Mouse (Mus musculus) lung, postnatal 25 days (tissue): ENCODE measurements around the gene Tdrd12.
"Not testable (repeated sequence)": the region's sequence is repeated elsewhere in the genome, so short reads cannot be mapped to it uniquely, and the experiment has no call there.

Experiments
- DNase-seq: peaks from one replicate; pipeline ENCODE4 v3.0.0; 2022; ENCODE audit warnings: low spot score

Gene Tdrd12

DNA sequence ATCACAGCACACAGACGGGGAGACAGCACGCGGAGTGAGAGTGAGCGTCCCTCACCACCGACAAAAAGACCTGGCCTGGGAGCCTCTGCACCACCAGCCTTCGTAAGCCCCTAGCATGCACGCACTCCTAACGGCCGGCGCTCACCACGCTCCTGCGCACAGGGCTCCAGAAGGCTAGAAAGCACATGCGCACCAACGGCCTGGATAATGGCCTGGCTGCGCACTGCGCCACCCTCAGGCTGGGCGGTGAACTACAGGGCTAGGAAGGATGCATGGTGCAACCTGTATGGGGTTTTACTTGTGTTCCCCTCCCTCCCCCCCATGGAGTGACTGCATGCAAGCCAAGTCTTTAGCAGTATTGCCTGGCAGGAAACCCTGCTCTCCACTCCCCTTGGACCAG lies at the start of gene Tdrd12:
TSS of gene Tdrd12 (minus strand) at position 184 of the 400 bp plus-strand sequence.
- DNase-seq = no peak

DNA sequence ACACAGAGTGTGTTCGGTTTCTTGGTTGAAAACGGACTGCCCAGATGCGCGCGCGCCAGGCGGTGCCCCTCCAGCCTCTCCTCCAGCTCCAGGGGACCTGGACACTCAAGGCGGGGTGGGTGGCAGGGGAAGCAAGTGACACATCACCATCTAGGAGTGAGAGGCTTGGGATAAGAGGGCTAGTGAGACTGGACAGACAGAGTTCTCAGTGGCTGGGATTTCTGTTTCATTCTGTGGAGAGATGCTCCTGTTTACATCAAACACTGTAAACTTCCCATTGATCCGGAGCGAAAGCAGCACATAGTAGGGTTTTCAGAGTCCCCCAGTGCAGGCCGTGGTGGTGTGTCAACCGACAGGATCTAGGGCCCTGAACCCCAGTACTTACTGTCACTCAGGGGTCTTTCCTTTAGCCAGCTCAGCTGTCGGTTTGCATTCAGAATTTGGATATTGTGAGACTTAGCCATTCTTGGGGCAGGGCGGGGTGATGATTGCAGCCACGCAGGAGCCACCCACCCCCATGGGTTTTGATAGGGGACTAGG lies 49.4 kb upstream of the Tdrd12 start:
- no peak for DNase-seq

DNA sequence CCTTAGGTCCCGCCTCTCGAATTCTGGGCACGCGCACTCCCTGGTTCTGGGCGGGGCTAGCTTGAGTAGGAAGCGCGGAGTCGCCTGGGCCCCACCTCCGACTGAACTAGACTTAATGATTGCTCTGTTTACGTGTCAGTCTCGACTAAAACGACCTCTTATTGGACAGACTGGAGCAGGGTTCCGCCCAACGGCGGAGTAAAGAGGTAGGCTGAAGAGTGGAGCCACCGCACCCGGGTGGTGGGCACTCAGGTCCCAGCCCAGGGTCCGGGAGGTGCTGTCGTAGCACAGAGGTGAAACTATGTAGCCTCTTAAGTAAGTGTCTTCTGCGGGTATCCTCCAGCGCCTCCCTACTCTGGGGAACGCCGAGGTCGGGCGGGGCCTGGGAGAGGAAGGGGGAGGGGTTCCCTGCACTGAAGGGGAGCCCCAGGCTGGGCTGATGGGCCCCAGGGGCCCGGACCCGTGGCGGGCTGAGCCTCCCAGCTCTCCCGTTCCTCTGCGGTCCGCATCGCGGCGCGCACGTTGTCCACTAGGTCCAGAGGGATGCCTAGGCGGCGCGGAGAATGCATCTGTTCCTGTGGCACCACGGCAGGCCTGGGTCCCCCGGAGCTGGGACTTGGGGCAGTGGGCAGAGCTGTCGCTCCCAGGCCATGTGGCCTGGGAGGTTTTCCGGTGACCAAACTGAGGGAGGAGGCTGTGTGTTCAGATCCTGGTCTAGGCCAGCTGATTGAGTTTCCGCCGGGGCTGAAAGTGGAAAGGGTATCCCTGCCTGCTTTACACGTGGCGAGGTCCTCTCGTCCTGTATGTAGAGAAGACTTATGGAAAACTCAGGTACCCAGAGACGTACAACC lies 48.7 kb upstream of the Tdrd12 start, which contains the start of gene Ankrd27:
TSS of gene Ankrd27 (plus strand) at position 190 of the 851 bp plus-strand sequence.
- peak; percentile 97 for DNase-seq

DNA sequence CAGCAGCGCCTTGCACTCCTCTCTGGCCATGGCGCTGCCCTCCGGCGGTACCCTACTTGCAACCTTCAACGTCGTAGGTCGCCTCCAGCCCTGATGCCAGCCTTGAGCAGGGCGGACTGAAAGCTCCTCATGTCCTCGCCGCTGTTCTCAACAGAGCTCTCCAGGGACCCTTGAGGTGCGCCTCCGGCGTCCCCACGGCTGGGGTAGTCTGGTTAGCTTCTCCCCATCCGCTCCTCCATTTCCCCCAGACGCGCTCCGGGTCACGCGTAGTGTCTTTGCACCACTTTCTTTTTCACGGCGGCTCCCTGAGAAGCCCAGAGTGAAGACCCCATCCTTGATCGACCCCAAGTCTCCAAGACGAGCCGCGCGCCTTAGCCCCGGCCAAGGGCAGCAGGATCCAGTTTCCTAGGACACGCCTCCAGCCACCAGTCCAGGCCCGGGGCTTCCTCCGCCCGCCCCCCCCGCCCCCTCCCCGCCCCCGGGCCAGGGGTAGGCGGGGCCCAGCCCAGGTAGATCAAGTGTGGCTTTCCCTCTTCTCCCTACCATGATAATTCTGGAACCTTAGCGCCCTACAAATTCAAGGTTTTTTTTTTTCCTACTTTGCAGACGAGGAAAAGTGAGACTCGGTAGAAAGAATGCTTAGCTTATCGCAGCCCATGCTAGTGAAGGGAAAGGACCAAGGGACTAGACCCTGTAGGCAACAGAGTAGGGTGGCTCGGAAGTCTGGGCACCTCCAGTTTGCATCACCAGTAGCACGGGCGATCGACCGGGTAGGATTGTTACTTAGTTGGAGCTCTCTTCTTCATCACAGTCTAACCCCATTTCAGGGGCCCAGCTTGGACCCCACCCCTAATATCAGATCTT lies 47.9 kb upstream of the Tdrd12 start, which contains the start of gene Rgs9bp:
TSS of gene Rgs9bp (minus strand) at position 392 of the 864 bp plus-strand sequence.
- peak; percentile 38 for DNase-seq

DNA sequence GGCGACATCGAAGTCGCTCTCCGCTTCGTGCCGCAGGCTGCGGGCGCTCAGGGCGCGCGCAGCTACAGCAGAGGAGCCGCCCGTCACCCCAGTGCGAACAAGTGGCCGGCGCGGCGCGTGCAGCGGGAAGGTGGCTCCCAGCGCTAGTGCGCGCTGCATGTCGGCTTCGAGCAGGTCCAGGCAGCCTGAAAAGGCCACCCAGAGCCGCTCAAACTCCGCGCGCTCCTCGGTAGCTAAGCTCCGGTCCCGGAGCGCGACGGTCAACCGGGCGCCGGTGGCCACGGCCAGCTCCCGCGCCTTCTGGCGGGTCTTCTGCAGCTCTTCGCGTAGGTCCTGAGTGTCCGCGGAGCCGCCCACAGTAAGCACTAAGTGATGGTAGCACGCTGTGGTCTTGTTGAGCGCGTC lies 47.2 kb upstream of the Tdrd12 start:
- DNase-seq = peak; percentile 4

DNA sequence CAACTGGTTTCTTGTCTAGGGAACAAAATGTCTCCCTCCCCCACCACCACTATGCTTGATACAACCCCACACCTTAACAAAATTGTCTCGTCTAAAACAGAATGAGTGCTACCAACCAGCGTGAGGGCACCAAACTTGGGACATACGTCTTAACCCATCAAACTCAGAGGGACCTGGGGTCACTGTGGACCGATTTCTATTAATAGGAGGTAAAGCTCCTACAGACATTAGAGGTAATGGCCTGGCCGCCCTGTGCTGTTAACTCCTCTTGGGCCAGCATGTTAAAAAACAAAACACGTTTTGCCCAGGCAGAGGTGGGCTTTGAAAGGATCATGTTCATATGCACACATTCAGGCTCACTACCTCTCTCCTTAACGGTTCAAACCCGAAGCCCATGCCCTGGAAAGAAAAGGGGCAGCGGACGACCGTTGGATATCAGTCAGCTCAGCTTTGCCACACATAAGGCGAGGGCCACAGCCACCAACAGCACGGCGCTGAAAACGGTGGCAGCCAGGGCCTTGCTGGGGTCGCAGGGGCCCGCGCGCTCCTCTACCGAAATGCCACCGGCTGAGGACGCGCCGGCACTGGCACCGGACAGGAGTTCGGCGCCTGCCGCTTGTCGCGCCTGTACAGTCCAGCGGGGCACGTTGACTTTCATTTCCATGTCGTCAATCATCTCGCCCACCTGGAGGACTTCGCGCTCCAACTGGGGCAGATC lies 46.7 kb upstream of the Tdrd12 start:
- no peak for DNase-seq

DNA sequence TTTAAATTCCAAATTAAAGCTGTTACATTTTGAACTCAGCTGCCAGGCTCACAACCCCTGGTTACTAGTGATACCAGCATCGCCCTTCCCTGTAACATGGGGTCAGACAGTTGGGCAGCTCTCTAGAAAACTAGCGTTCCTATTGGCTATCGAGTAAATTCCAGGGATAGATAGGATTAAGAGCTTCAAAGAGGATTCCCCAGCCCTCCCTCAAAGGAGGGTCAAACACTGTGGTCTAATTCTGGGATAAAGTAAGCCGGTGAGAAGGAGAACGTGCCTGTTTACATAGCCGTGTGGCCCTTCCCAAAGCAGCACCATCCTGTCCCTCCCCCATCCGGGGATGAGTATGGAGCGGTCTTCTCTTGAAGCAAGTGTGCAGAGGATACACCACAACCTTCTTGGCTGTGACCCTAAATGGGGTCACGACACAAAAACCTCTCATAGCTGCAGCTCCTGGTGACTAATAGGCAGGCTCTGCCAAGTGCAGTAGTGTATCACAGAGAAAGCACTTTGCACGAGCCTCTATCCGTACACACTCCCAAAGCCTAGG lies 46.0 kb upstream of the Tdrd12 start:
- no peak for DNase-seq

DNA sequence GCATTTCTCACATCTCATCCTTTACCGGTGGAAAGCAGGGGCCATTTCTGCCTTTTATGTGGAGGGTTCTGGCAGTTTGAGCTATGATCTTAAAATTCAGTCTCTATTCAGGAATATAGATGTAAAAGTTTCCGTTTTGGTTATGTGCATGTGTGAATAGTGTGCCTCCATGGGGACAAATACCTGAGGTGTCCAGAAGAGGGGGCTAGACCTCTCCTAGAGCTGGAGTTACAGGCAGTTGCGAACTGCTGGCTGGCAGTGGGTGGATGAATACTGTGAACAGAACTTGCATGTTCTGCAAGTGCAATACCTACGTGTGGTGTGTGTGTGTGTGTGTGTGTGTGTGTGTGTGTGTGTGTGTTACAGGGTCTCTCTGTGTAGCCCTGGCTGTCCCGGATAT lies 45.2 kb upstream of the Tdrd12 start:
- no peak for DNase-seq

DNA sequence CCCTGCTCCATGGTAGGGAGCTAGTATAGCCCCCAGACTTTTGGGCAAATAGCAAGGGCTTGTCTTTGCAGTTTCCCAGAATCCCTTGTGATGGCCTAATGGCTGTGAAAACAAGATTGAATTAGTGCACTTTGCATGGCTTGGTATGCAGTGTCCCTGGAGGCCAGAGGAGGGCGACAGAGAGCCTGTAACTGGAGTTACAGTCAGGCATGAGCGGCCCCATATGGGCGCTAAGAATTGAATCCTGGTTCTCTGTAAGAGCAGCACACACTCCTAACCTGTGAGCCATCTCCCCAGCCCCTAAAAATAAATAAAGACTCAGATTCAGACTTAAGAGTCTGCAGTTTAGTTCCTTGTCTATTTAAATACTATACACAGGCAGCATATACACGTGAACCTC lies 42.3 kb upstream of the Tdrd12 start:
- peak; percentile 43 for DNase-seq

DNA sequence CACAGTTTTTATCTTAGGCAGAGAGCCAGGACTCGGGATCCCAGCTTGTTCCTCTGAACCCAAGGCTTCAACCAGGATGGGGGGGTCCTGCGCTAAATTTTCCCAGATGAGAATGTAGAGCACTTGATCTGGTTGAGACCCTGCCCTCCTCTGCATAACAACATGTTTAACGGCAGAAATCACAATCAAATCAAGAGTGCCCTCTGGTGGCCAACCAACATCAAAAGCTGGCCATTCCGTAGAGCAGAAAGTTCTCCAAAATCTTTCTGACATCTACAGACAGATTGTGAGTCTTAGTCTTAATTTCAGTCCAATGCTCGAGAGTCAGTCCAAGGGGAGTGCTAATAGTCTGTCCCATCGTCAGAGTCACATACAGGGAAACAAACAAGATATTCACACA lies 33.3 kb upstream of the Tdrd12 start:
- not testable (repeated sequence) for DNase-seq

DNA sequence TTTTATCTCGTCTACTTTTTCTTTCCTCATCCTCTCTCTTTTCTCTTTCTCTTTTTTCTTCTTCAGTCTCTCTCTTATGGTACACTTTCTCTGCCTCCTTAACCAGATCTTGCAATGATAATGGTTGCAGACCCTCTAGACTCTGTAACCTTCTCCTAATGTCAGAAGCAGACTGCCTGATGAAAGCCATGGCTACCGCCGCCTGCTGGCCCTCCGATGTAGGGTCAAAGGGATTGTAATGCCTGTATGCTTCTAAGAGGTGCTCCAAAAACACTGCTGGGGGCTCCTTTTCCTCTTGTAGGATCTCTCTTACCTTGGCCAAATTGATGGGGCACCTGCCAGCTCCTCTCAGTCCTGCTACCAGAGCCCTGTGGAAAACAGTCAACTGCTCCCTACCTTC lies 32.2 kb upstream of the Tdrd12 start:
- DNase-seq = not testable (repeated sequence)

DNA sequence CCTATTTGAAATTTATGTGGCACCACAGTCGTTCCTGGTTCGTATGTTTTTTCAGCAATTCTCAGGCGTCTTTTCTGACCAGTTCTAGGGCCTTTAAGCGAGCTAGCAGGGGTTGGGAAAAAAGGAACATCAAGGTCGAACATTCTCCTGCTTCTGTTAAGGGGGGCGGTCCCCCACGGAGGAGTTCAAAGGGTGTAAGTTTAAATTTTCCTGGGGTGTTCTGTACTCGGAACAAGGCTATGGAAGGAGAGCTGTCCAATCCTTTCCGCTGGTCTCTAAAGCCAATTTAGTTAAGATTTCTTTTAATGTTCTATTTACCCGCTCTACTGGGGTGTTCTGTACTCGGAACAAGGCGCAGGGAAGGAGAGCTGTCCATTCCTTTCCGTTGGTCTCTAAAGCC lies 28.4 kb upstream of the Tdrd12 start:
- not testable (repeated sequence) for DNase-seq

DNA sequence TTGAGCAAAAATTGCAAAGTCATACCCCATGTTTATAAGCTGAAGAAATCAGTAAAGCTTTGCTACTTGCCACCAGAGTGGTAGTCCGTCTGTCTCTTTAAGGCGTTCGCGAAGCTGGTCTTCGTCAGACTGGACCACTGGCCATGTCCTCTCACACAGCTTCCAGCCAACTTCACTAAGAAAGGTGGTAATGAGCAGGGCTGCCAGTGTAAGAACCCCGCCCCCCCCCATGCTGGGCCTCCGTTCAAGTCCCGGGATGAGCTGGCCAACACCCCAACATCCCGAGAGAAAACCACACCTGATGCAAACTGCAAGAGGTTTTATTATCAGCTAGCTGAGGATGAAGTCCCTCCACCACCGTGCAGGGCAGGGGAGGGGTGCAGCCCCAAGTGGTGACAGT lies 27.3 kb upstream of the Tdrd12 start:
- DNase-seq = not testable (repeated sequence)

DNA sequence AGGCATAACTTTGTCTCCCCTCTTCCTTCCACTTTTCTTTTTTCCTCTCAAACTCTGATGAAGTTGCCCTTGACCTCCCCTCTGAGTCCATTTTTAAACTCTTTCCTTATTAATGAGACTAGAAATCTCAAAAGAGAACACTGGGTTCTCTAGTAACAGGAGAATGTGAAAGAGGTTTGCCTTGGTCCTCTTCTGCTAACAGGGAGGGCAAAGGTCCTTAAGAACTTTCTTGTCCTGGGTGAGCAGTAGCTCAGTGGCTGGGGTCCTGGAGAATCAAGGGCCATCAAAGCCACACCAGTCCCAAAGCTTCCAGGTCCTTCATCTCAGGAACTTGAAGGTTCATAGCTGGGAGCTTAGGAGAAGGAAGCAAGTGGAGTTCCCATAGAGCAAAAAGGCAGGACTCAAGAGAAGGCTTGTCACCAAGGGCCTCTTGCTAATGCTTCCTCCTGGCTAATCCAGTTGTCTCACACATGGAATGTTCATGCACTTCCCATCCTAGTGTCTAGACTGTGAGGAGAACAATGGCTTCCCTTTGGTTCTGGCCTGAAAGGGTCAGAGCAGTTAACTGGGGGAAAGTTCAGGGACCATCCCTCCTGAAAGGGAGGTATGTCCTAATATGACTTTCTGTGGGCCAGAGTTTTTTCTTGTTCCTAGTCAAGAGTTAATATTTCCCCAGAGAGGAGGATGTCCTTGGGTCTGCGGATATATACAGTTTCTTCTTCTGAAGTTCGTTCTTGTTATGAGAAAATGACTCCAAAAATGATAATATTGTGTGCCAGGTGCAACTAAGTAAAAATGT lies 26.7 kb upstream of the Tdrd12 start:
- no peak for DNase-seq

DNA sequence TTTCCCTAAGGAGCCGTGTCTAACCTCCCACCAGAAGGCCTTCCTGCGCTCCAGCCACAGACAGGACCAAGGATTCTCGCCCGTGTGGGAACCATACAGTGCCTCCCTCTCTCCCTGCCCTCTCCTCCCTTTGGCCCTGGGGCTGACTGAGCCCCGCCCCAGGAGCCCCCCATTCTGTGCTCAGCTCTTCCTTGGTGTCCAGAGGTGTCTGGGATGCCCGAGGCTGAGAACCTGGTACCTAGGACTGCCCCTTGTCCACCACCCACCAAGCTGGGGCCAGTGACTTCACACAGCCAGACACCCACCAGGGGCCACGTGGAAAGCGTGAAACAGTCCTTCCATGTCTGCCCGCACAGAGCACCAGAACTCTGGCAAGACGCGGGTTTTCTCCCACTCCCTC lies 25.5 kb upstream of the Tdrd12 start:
- no peak for DNase-seq

DNA sequence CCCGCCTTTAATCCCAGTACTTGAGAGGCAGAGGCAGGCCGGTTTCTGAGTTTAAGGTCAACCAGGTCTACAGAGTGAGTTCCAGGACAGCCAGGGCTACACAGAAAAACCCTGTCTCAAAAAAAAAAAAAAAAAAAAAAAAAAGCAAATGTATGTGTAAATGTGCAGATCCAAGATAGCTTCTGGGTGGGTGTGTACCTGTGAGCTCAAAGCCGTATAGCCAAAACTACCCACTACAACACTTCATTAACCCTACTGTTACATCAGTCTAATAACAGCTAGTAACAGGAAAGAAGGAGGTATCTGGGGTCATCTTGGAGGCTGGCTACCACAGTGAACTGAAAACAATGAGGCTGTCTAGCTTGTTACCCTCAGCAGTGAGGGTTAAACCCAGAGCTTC lies 22.3 kb upstream of the Tdrd12 start:
- no peak for DNase-seq

DNA sequence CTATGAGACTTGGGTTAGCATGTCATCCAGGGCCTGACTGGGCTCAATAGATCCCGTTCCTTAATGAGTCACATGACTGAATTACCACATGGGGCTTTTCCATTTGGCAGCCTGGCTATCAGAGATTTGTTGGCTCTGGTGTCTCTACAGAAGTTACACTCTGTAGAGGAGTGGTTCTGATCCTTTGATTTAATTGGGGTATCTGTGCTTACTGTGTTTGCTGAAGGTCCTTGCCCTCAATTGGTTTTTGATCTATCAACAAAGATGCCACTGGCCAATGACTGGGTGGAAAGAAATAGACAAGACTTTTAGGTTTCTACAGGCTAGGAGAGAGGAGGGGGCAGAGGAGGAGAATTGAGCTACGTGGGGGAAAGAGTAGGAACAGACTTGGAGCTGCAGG lies 21.1 kb upstream of the Tdrd12 start:
- no peak for DNase-seq

DNA sequence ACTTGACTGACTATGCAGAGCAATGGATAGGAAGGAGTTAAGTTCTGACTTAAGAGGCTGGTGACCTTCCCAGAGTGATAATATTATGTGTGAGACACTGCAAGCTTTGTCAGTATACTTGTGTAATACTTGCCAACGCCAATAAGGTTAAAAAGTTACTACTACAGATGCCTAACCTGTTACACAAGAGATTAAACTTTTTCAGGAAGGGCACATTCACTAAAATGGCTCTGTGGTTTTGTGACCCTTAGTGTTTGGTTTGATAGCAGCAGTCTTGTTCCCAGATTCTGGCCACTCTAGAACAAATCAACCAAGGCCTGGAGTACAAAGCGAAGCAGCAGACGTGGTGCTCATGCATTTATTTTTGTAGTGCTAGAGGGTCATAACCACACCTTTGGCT lies 20.0 kb upstream of the Tdrd12 start:
- DNase-seq = peak; percentile 10

DNA sequence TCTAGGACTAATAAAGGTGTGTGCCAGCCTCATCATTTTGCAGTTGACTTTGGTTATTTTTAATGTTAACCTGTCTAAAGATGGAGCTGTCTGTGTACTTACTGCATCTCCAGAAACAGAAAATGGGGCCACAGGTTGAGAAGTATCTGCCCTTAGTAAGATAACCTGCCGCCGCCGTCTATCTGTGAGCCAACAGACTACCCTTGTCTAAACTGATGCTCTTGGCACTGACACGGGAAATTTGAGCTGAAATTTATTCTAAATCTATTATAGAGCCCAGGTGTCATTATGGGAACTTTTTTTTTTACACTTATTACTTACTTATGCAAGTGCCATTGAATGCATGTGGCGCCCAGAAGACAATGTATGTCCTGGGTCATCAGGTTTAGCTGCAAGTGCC lies 19.4 kb upstream of the Tdrd12 start:
- DNase-seq = no peak

DNA sequence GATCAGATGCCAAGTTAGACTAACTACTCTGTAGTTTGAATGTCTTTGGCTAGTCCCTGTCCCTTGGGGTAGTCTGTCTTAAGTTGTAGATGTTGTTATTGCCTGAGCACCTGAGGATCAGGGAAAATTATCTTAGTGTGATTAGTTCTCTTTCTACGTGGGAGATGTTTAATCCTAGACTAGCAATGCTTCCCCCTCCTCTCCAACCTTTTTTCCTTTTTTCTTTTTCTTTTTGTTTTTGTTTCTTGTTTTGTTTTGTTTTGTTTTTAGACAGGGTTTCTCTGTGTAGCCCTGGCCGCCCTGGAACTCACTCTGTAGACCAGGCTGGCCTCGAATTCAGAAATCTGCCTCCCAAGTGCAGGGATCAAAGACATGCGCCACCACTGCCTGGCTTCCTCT lies 18.7 kb upstream of the Tdrd12 start, which contains the start of gene Nudt19:
TSS of gene Nudt19 (minus strand) at position 100 of the 399 bp plus-strand sequence.
- no peak for DNase-seq
